Comparison of ENCODE assay signal across 13 mouse cellular contexts in the genomic region with DNA sequence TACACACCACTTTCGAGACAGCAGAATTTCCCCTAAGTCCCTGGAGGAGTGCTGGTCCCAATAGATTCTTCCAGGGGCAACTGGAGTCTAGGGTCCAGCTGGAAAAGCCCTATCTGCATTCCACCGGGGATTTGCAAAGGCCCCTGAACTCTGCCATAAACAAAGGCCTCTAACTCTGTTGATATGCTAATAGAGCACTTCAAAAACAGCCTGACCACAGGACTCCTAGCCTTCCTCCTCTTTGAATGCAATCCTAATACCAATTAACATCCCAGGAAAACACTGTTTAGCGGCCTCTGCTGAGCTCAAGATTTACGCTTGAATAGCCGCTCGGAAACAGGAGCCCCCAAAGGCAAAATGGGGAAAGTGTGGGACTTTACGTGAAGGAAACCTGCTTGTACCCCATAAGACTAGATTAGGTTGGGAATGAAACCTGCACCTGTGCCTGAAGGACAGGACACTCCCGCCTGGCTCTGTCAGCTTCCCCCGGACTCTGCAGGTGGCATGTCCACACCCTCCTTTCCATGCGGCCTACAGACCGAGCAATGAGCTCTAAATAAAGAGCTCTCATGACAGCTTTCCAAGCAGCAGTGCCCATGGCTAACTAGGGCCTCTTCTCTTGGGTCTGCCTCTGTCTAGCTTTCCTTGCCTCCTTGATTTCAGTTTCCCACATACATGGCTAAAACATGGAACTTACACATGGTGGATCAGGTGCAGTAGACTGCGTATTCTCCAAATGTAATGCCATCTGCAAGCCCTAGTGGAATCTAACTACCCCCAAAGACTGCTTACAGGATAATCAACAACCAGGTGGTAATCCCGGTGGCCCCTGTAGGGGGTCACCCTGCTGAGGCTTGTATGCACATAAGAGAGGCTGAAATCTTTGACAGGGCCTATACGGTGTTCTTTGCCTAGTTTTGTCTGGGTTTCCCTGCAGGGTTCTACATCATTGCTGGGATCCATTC. TPM values are rescaled to one million over a fixed set of nuclear protein-coding genes. Genes with fewer than 3 reads are reported as not detected.
DNase-seq lines count a peak whose midpoint lies in the region; ATAC-seq and TF ChIP-seq lines count a peak whose summit lies in the region.
"Had no signal": no experiment of that assay in that cellular context is flagged by ENCODE, and none has a peak within 500 bp of the region (broad histone marks: within the 10 kb centered on the region; RNA-seq: fewer than 3 reads in every experiment).

No protein-coding gene starts in this region.

- H3K27ac ChIP-seq in kidney, postnatal 0 days = 0 out of 2 replicates have a peak overlapping the region, but pooled peaks have one; percentile 5
- H3K27ac ChIP-seq in embryonic facial prominence, embryonic 11.5 days (replicated peaks; ENCODE audit: low read depth, low read length) = no peak overlapping the region
- H3K27ac ChIP-seq in limb, embryonic 10.5 days = no peak overlapping the region
- H3K27ac ChIP-seq: limb, embryonic 12.5 days had no signal

- WGBS in kidney, postnatal 0 days = 30% methylated on average over 14 of the region's 14 CpGs
- 19% methylated on average over 14 of the region's 14 CpGs for WGBS in embryonic facial prominence, embryonic 11.5 days
- WGBS in limb, embryonic 10.5 days = 22% methylated on average over 14 of the region's 14 CpGs

- no peak overlapping the region for H3K9ac ChIP-seq in kidney, postnatal 0 days (ENCODE audit: low read depth, low read length)
- no peak overlapping the region; the same call in 1 of the 2 replicates for H3K9ac ChIP-seq in embryonic facial prominence, embryonic 11.5 days (replicated peaks; ENCODE audit: low read length)
- H3K9ac ChIP-seq: limb, embryonic 12.5 days had no signal

- no peak overlapping the region for H3K4me2 ChIP-seq in kidney, postnatal 0 days (ENCODE audit: low read length)
- H3K4me2 ChIP-seq in embryonic facial prominence, embryonic 11.5 days (ENCODE audit: low read depth, low read length) = no peak overlapping the region
- H3K4me2 ChIP-seq: limb, embryonic 12.5 days had no signal

- H3K36me3 ChIP-seq in kidney, postnatal 0 days (ENCODE audit: insufficient read depth, low read length) = no peaks in the 10 kb centered on the region
- no peaks in the 10 kb centered on the region for H3K36me3 ChIP-seq in embryonic facial prominence, embryonic 11.5 days (replicated peaks; ENCODE audit: control insufficient read depth, insufficient read depth, low read depth, low read length)
- H3K36me3 ChIP-seq in limb, embryonic 10.5 days = no peaks in the 10 kb centered on the region
- H3K36me3 ChIP-seq: limb, embryonic 12.5 days had no signal

- no peaks in the 10 kb centered on the region for H3K27me3 ChIP-seq in kidney, postnatal 0 days (ENCODE audit: insufficient read depth, low read length)
- no peaks in the 10 kb centered on the region for H3K27me3 ChIP-seq in embryonic facial prominence, embryonic 11.5 days (ENCODE audit: control insufficient read depth, insufficient read depth, low read length)
- peaks cover 6% of the 10 kb centered on the region; the same call in 1 of the 2 replicates for H3K27me3 ChIP-seq in limb, embryonic 10.5 days (ENCODE audit: low read depth, poor library complexity, severe bottlenecking)
- H3K27me3 ChIP-seq: limb, embryonic 12.5 days had no signal

- ATAC-seq in kidney, postnatal 0 days (replicated peaks; ENCODE audit: low FRiP score, low read depth) = no peak
- peak; percentile 34; the same call in 1 of the 2 replicates for ATAC-seq in embryonic facial prominence, embryonic 11.5 days (replicated peaks; ENCODE audit: insufficient number of reproducible peaks, low FRiP score, low TSS enrichment, low read depth)
- ATAC-seq in megakaryocyte, adult 5-6 weeks (ENCODE audit: poor library complexity, severe bottlenecking) = no peak
- ATAC-seq: lung, postnatal 0 days had no signal

- H3K9me3 ChIP-seq in kidney, postnatal 0 days (replicated peaks; ENCODE audit: low read length) = no peaks in the 10 kb centered on the region
- no peaks in the 10 kb centered on the region for H3K9me3 ChIP-seq in embryonic facial prominence, embryonic 11.5 days (replicated peaks; ENCODE audit: control insufficient read depth, low read length)
- H3K9me3 ChIP-seq in limb, embryonic 10.5 days (replicated peaks) = no peaks in the 10 kb centered on the region
- H3K9me3 ChIP-seq: limb, embryonic 12.5 days had no signal

- H3K4me1 ChIP-seq in kidney, postnatal 0 days (replicated peaks; ENCODE audit: insufficient read depth, low read length) = peaks cover 14% of the 10 kb centered on the region; the same call in 1 of the 2 replicates
- H3K4me1 ChIP-seq in embryonic facial prominence, embryonic 11.5 days (ENCODE audit: control insufficient read depth, insufficient read depth, low read length) = no peaks in the 10 kb centered on the region
- H3K4me1 ChIP-seq in limb, embryonic 10.5 days = peaks cover 19% of the 10 kb centered on the region

- no peak for TF ChIP-seq CTCF in kidney, postnatal 0 days (IDR thresholded peaks at IDR 0.05; ENCODE audit: low read depth)

- DNase-seq in kidney, postnatal 0 days (ENCODE audit: low spot score) = no peak
- DNase-seq in kidney, adult 18-20 months = no peak
- DNase-seq in embryonic facial prominence, embryonic 11.5 days (ENCODE audit: low spot score) = peak; percentile 39
- no peak for DNase-seq in limb, embryonic 10.5 days (ENCODE audit: low spot score)
- DNase-seq in retina, embryonic 14.5 days (ENCODE audit: low spot score) = peak; percentile 44
- DNase-seq in lung, postnatal 10 days = no peak
- DNase-seq in ovary, postnatal 14 days (ENCODE audit: low spot score) = no peak
- DNase-seq: adrenal gland, adult 2 months; cerebellum, adult 11-12 months; kidney, postnatal 25 days had no signal

- no peak overlapping the region for H3K4me3 ChIP-seq in kidney, postnatal 0 days (replicated peaks; ENCODE audit: low read depth, low read length)
- H3K4me3 ChIP-seq in embryonic facial prominence, embryonic 11.5 days (ENCODE audit: low read depth, low read length) = no peak overlapping the region
- 0 out of 2 replicates have a peak overlapping the region, but pooled peaks have one; percentile 1 for H3K4me3 ChIP-seq in limb, embryonic 10.5 days
- H3K4me3 ChIP-seq: limb, embryonic 12.5 days had no signal

RNA-seq across cellular contexts. Expression of a gene that starts 32.9 kb away (rescaled TPM):
- polyA plus RNA-seq in kidney, postnatal 0 days (2015; fragmentation: Nextera tagmentation; extraction: Ambion mirVana) = 29.1 and 30.6 TPM in 2 replicates
- 6.4 and 6.7 TPM in 2 replicates for polyA plus RNA-seq in embryonic facial prominence, embryonic 11.5 days (2014; fragmentation: Nextera tagmentation; extraction: Ambion mirVana)
- polyA plus RNA-seq in limb, embryonic 10.5 days (2016; fragmentation: Nextera tagmentation; extraction: Ambion mirVana) = 9.0 and 9.4 TPM in 2 replicates
- total RNA-seq in megakaryocyte, adult 5-6 weeks (2015) = 25.3 and 27.4 TPM in 2 replicates
- total RNA-seq in megakaryocyte, adult 5-6 weeks (2017) = 36.0 and 39.1 TPM in 2 replicates

Comparison
In these comparisons a context has a peak if more than half of its experiments do, and no peak if none do; other contexts are left out.
1. DNase-seq: peak in embryonic facial prominence, embryonic 11.5 days (single experiment) and retina, embryonic 14.5 days (single experiment); none in kidney, postnatal 0 days (single experiment), kidney, adult 18-20 months (single experiment), limb, embryonic 10.5 days (single experiment), lung, postnatal 10 days (single experiment) and ovary, postnatal 14 days (single experiment).